Mouse (Mus musculus) heart, embryonic 13.5 days (tissue): ENCODE measurements at regions not wholly inside any gene's neighbourhood (a gene's known extent, or its start where the extent isn't known, plus 50 kb on each side); places are given as distances from the start of the nearest gene placed in this dataset.
A peak's percentile ranks its signal among the peaks of the same experiment; 100 is the strongest.

Experiments used
- ATAC-seq: fragments of 200-750 bp; cut with Nextera tagmentation; 2 replicates; pipeline ENCODE4 v1.8.0; 2017; ENCODE audit warnings: moderate TSS enrichment; ENCODE audit not compliant: insufficient number of reproducible peaks, low FRiP score, low TSS enrichment; ENCODE audit errors: extremely low read depth
- H3K27ac ChIP-seq: fragments of 300-500 bp; sonication (generic); replicated peaks from 2 replicates; pipeline ENCODE4 v1.5.1; 2015; ENCODE audit warnings: moderate library complexity, mild to moderate bottlenecking, inconsistent platforms
- H3K27me3 ChIP-seq: fragments of 300-500 bp; sonication (generic); replicated peaks from 2 replicates; pipeline ENCODE4 v1.6.1; 2015; ENCODE audit warnings: mild to moderate bottlenecking, inconsistent platforms
- H3K36me3 ChIP-seq: fragments of 300-500 bp; sonication (generic); 2 replicates; pipeline ENCODE4 v1.6.1; 2015; ENCODE audit warnings: mild to moderate bottlenecking, inconsistent platforms
- H3K4me1 ChIP-seq: fragments of 300-500 bp; sonication (generic); 2 replicates; pipeline ENCODE4 v1.6.1; 2015; ENCODE audit warnings: inconsistent platforms
- H3K4me2 ChIP-seq: fragments of 300-500 bp; sonication (generic); 2 replicates; pipeline ENCODE4 v1.6.1; 2015; ENCODE audit warnings: inconsistent platforms, mild to moderate bottlenecking, moderate library complexity
- H3K4me3 ChIP-seq: fragments of 300-500 bp; sonication (generic); 2 replicates; pipeline ENCODE4 v1.5.1; 2015; ENCODE audit warnings: moderate library complexity, mild to moderate bottlenecking, inconsistent platforms
- H3K9ac ChIP-seq: fragments of 300-500 bp; sonication (generic); 2 replicates; pipeline ENCODE4 v1.6.1; 2015; ENCODE audit warnings: inconsistent platforms, mild to moderate bottlenecking, moderate library complexity
- H3K9me3 ChIP-seq: fragments of 300-500 bp; sonication (generic); 2 replicates; pipeline ENCODE4 v1.6.1; 2016; ENCODE audit warnings: inconsistent platforms
- WGBS: fragments of 180-500 bp; shearing (Covaris S2); methylation state at CpG from one replicate; pipeline ENCODE4 v1.1.7; 2015; ENCODE audit warnings: mixed read lengths; 5-methylcytosine and 5-hydroxymethylcytosine counted together

GRCm38 (mm10) chr13:44305134-44305991, 423.9 kb upstream of the Jarid2 start:
- H3K27ac ChIP-seq: no peak overlapping the region
- no peak overlapping the region for H3K4me3 ChIP-seq
- H3K4me1 ChIP-seq: peaks cover 4% of the 10 kb centered on the region; the same call in 1 of the 2 replicates
- ATAC-seq: no peak
- no peaks in the 10 kb centered on the region for H3K9me3 ChIP-seq
- 75% methylated on average over 9 of the region's 9 CpGs for WGBS
- no peak overlapping the region for H3K4me2 ChIP-seq
- H3K36me3 ChIP-seq: no peaks in the 10 kb centered on the region
- H3K27me3 ChIP-seq: 0 out of 2 replicates have a peak, but pooled peaks cover 2% of the 10 kb centered on the region
- H3K9ac ChIP-seq: no peak overlapping the region

- no peaks in the 10 kb centered on the region for H3K36me3 ChIP-seq
- H3K9me3 ChIP-seq: no peaks in the 10 kb centered on the region
- H3K4me2 ChIP-seq: no peak overlapping the region
- 81% methylated on average over 15 of the region's 15 CpGs for WGBS
- H3K27ac ChIP-seq: no peak overlapping the region
- 0 out of 2 replicates have a peak, but pooled peaks cover 2% of the 10 kb centered on the region for H3K27me3 ChIP-seq
- H3K4me3 ChIP-seq: no peak overlapping the region
- ATAC-seq: no peak
- peaks cover 4% of the 10 kb centered on the region; the same call in 1 of the 2 replicates for H3K4me1 ChIP-seq
- no peak overlapping the region for H3K9ac ChIP-seq
Observed at GRCm38 (mm10) chr13:44306275-44307050, 422.8 kb upstream of the Jarid2 start.

GRCm38 (mm10) chr13:44308227-44308626, 421.0 kb upstream of the Jarid2 start:
- no peak for ATAC-seq
- whole genome bisulfite sequencing: 62% methylated on average over 13 of the region's 13 CpGs
- Histone ChIP-seq H3K9ac (no peak overlapping the region), H3K9me3 (no peaks in the 10 kb centered on the region), H3K27ac (no peak overlapping the region), H3K4me3 (no peak overlapping the region), H3K4me1 (0 out of 2 replicates have a peak, but pooled peaks cover 4% of the 10 kb centered on the region), H3K27me3 (0 out of 2 replicates have a peak, but pooled peaks cover 2% of the 10 kb centered on the region), H3K4me2 (0 out of 2 replicates have a peak overlapping the region, but pooled peaks have one; percentile 2), H3K36me3 (no peaks in the 10 kb centered on the region)

- Histone ChIP-seq H3K9ac (no peak overlapping the region), H3K36me3 (no peaks in the 10 kb centered on the region), H3K4me3 (no peak overlapping the region), H3K9me3 (no peaks in the 10 kb centered on the region), H3K4me2 (no peak overlapping the region), H3K27ac (no peak overlapping the region), H3K27me3 (0 out of 2 replicates have a peak, but pooled peaks cover 2% of the 10 kb centered on the region), H3K4me1 (0 out of 2 replicates have a peak, but pooled peaks cover 4% of the 10 kb centered on the region)
- WGBS: 83% methylated on average over 6 of the region's 6 CpGs
- no peak for ATAC-seq
Observed at GRCm38 (mm10) chr13:44312237-44312636, 417.0 kb upstream of the Jarid2 start.

GRCm38 (mm10) chr13:44316747-44317446, 412.4 kb upstream of the Jarid2 start:
- no peak overlapping the region for H3K4me3 ChIP-seq
- H3K4me1 ChIP-seq: peaks cover 11% of the 10 kb centered on the region; the same call in 1 of the 2 replicates
- no peak overlapping the region for H3K4me2 ChIP-seq
- no peaks in the 10 kb centered on the region for H3K36me3 ChIP-seq
- 78% methylated on average over 13 of the region's 13 CpGs for WGBS
- no peaks in the 10 kb centered on the region for H3K9me3 ChIP-seq
- ATAC-seq: no peak
- H3K27me3 ChIP-seq: no peaks in the 10 kb centered on the region
- H3K9ac ChIP-seq: no peak overlapping the region
- no peak overlapping the region for H3K27ac ChIP-seq

GRCm38 (mm10) chr13:44317596-44317995, 411.7 kb upstream of the Jarid2 start:
- no peaks in the 10 kb centered on the region for H3K36me3 ChIP-seq
- 55% methylated on average over 8 of the region's 8 CpGs for WGBS
- no peaks in the 10 kb centered on the region for H3K27me3 ChIP-seq
- H3K9ac ChIP-seq: no peak overlapping the region
- H3K4me1 ChIP-seq: peaks cover 11% of the 10 kb centered on the region; the same call in 1 of the 2 replicates
- H3K4me2 ChIP-seq: no peak overlapping the region
- no peak overlapping the region for H3K4me3 ChIP-seq
- H3K9me3 ChIP-seq: no peaks in the 10 kb centered on the region
- H3K27ac ChIP-seq: no peak overlapping the region
- ATAC-seq: no peak

- Histone ChIP-seq H3K4me1 (peaks cover 11% of the 10 kb centered on the region; the same call in 1 of the 2 replicates), H3K36me3 (no peaks in the 10 kb centered on the region), H3K4me3 (no peak overlapping the region), H3K9ac (no peak overlapping the region), H3K27me3 (no peaks in the 10 kb centered on the region), H3K27ac (no peak overlapping the region), H3K4me2 (no peak overlapping the region), H3K9me3 (no peaks in the 10 kb centered on the region)
- ATAC-seq: no peak
- WGBS: 73% methylated on average over 9 of the region's 9 CpGs
Observed at GRCm38 (mm10) chr13:44319101-44319500, 410.2 kb upstream of the Jarid2 start.

GRCm38 (mm10) chr13:44319511-44319910, 409.8 kb upstream of the Jarid2 start:
- H3K4me2 ChIP-seq: no peak overlapping the region
- H3K4me1 ChIP-seq: peaks cover 11% of the 10 kb centered on the region; the same call in 1 of the 2 replicates
- WGBS: 89% methylated on average over 9 of the region's 9 CpGs
- H3K9ac ChIP-seq: no peak overlapping the region
- no peaks in the 10 kb centered on the region for H3K9me3 ChIP-seq
- H3K4me3 ChIP-seq: no peak overlapping the region
- no peaks in the 10 kb centered on the region for H3K36me3 ChIP-seq
- H3K27ac ChIP-seq: no peak overlapping the region
- ATAC-seq: no peak
- no peaks in the 10 kb centered on the region for H3K27me3 ChIP-seq

- H3K4me3 ChIP-seq: no peak overlapping the region
- H3K4me1 ChIP-seq: peaks cover 11% of the 10 kb centered on the region; the same call in 1 of the 2 replicates
- H3K27me3 ChIP-seq: no peaks in the 10 kb centered on the region
- no peak overlapping the region for H3K9ac ChIP-seq
- H3K4me2 ChIP-seq: no peak overlapping the region
- H3K27ac ChIP-seq: no peak overlapping the region
- WGBS: 80% methylated on average over 4 of the region's 4 CpGs
- H3K9me3 ChIP-seq: no peaks in the 10 kb centered on the region
- H3K36me3 ChIP-seq: no peaks in the 10 kb centered on the region
- no peak for ATAC-seq
Observed at GRCm38 (mm10) chr13:44320311-44320710, 409.0 kb upstream of the Jarid2 start.

- Histone ChIP-seq H3K4me2 (peak overlapping the region; percentile 36), H3K4me1 (peaks cover 11% of the 10 kb centered on the region; the same call in 1 of the 2 replicates), H3K9me3 (no peaks in the 10 kb centered on the region), H3K27ac (no peak overlapping the region), H3K4me3 (no peak overlapping the region), H3K36me3 (no peaks in the 10 kb centered on the region), H3K27me3 (no peaks in the 10 kb centered on the region), H3K9ac (no peak overlapping the region)
- no peak for ATAC-seq
- WGBS: 45% methylated on average over 16 of the region's 16 CpGs
Observed at GRCm38 (mm10) chr13:44321009-44321596, 408.2 kb upstream of the Jarid2 start.
